8 mouse cellular contexts compared by ENCODE assay signal in the genomic region with DNA sequence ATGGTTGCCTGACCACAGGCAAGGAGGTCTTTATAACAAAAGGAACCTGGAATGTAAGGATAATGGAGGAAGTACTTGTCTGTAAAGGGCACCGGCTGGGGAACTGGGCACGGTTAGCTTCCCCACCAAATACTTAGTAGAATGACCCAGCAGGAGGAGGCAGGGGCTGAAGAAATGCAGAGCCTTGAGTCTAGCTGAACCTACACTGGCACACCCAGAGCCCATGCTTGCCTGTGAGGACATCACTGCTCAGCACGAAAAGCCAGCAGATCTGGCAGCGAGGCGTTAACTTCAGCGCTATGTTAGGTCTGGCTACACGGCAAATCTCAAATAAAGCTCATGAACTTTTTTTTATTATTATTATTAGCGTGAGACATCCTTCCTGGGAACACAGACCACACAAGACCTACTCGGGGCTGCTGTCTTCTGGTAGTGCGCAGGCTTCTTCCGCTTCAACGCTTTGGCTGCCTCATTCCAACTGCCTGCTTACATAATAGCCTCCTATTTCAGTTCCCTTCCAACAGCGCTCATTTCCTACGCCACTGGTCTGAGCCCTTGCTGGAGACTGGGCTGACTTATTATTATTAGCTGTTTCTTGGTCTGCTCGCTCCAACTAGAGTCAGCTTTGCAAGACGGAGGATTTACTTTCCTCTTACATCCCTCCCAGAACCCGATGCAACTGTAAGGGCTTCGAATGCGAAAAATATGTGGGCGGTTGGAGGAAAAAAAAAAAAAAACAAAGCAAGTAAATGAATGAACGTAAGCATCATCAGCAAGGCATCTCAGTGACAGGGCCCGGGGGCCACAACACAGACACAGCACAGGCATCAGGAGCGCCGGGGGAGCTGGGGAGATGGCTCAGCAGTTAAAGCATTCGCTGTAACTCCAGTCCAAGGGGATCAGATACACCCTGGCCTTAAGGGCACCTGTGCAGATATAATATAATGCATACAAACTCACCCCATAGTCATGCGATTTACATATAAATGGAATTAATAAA.
DNase-seq lines count a peak whose midpoint lies in the region; ATAC-seq and TF ChIP-seq lines count a peak whose summit lies in the region.

No protein-coding gene starts in this region.

- H3K27me3 ChIP-seq in hindbrain, embryonic 14.5 days (ENCODE audit: control insufficient read depth, insufficient read depth, low read length), result no peaks in the 10 kb centered on the region
- H3K27me3 ChIP-seq in megakaryocyte, embryonic 14.5 days (replicated peaks), result no peaks in the 10 kb centered on the region
- peaks cover under 1% of the 10 kb centered on the region; the same call in 1 of the 2 replicates for H3K27me3 ChIP-seq in stomach, embryonic 16.5 days (ENCODE audit: control insufficient read depth, insufficient read depth, low read length)

- 55% methylated on average over 26 of the region's 26 CpGs for WGBS in hindbrain, embryonic 14.5 days
- WGBS in stomach, embryonic 16.5 days, result 66% methylated on average over 26 of the region's 26 CpGs

- H3K27ac ChIP-seq in cortical plate, adult 2 months (ENCODE audit: insufficient read depth, low read length), result peak overlapping the region; percentile 41; the same call in 1 of the 2 replicates
- H3K27ac ChIP-seq in hindbrain, embryonic 14.5 days, result no peak overlapping the region
- peak overlapping the region; percentile 25; the same call in 1 of the 2 replicates for H3K27ac ChIP-seq in stomach, embryonic 16.5 days (ENCODE audit: low read length)

- TF ChIP-seq CTCF in cortical plate, adult 2 months (IDR thresholded peaks at IDR 0.05; ENCODE audit: extremely low read depth, insufficient read depth, low read length), result no peak

- peak; percentile 77 for TF ChIP-seq POLR2A in cortical plate, adult 2 months (IDR thresholded peaks at IDR 0.05; ENCODE audit: extremely low read depth, insufficient read depth, low read length)

- H3K4me1 ChIP-seq in cortical plate, adult 2 months (ENCODE audit: control insufficient read depth, insufficient read depth, low read length), result peaks cover 2% of the 10 kb centered on the region; the same call in 1 of the 2 replicates
- H3K4me1 ChIP-seq in hindbrain, embryonic 14.5 days (replicated peaks; ENCODE audit: control insufficient read depth, insufficient read depth, low read length), result peaks cover 15% of the 10 kb centered on the region
- H3K4me1 ChIP-seq in megakaryocyte, embryonic 14.5 days, result peaks cover 58% of the 10 kb centered on the region
- peaks cover 4% of the 10 kb centered on the region for H3K4me1 ChIP-seq in stomach, embryonic 16.5 days (ENCODE audit: control insufficient read depth, insufficient read depth, low read length)

- peak overlapping the region; percentile 18; the same call in 1 of the 2 replicates for H3K4me2 ChIP-seq in hindbrain, embryonic 14.5 days (replicated peaks)
- peak overlapping the region; percentile 12; the same call in 1 of the 2 replicates for H3K4me2 ChIP-seq in stomach, embryonic 16.5 days (ENCODE audit: low read depth, low read length)

- no peaks in the 10 kb centered on the region for H3K36me3 ChIP-seq in hindbrain, embryonic 14.5 days (replicated peaks; ENCODE audit: control insufficient read depth, insufficient read depth)
- H3K36me3 ChIP-seq in megakaryocyte, embryonic 14.5 days (replicated peaks; ENCODE audit: low read length), result no peaks in the 10 kb centered on the region
- H3K36me3 ChIP-seq in stomach, embryonic 16.5 days (ENCODE audit: control insufficient read depth, insufficient read depth, low read length), result no peaks in the 10 kb centered on the region

- no peak overlapping the region; the same call in 1 of the 2 replicates for H3K9ac ChIP-seq in hindbrain, embryonic 14.5 days
- H3K9ac ChIP-seq in stomach, embryonic 16.5 days (ENCODE audit: low read length), result no peak overlapping the region

- peak; percentile 21 to 47 for DNase-seq in heart, adult 9 months (ENCODE audit: low spot score in 2 of 2)
- DNase-seq in heart, adult 8-10 months (ENCODE audit: low spot score), result no peak
- peak; percentile 50 for DNase-seq in hindbrain, embryonic 14.5 days (ENCODE audit: low spot score)
- DNase-seq in left cerebral cortex, adult 11 months (ENCODE audit: low spot score), result peak; percentile 69
- DNase-seq in yolk sac, embryonic 10.5 days (ENCODE audit: low spot score), result no peak

- no peak; the same call in 1 of the 2 replicates for ATAC-seq in hindbrain, embryonic 14.5 days (ENCODE audit: low FRiP score)
- ATAC-seq in stomach, embryonic 16.5 days (ENCODE audit: insufficient read depth, low FRiP score), result no peak

- peak overlapping the region; percentile 1; the same call in 1 of the 2 replicates for H3K4me3 ChIP-seq in cortical plate, adult 2 months (ENCODE audit: insufficient read depth, low read length)
- no peak overlapping the region for H3K4me3 ChIP-seq in hindbrain, embryonic 14.5 days (replicated peaks; ENCODE audit: low read length)
- H3K4me3 ChIP-seq in megakaryocyte, embryonic 14.5 days (replicated peaks), result peak overlapping the region; percentile 78
- H3K4me3 ChIP-seq in stomach, embryonic 16.5 days (replicated peaks; ENCODE audit: low read length), result no peak overlapping the region

- H3K9me3 ChIP-seq in hindbrain, embryonic 14.5 days (ENCODE audit: control insufficient read depth, low read length), result no peaks in the 10 kb centered on the region
- H3K9me3 ChIP-seq in megakaryocyte, embryonic 14.5 days, result no peaks in the 10 kb centered on the region
- no peaks in the 10 kb centered on the region for H3K9me3 ChIP-seq in stomach, embryonic 16.5 days (replicated peaks; ENCODE audit: control insufficient read depth, low read length)

Comparison
In these comparisons a context has a peak if more than half of its experiments do, and no peak if none do; other contexts are left out.
1. DNase-seq: peak in heart, adult 9 months (2 of 2), hindbrain, embryonic 14.5 days (single experiment) and left cerebral cortex, adult 11 months (single experiment); none in heart, adult 8-10 months (single experiment) and yolk sac, embryonic 10.5 days (single experiment).
2. H3K4me3 ChIP-seq: peak in cortical plate, adult 2 months (single experiment) and megakaryocyte, embryonic 14.5 days (single experiment); none in hindbrain, embryonic 14.5 days (single experiment) and stomach, embryonic 16.5 days (single experiment).